Mouse (Mus musculus): Measurements from ENCODE around the gene Cd274.

DNA sequence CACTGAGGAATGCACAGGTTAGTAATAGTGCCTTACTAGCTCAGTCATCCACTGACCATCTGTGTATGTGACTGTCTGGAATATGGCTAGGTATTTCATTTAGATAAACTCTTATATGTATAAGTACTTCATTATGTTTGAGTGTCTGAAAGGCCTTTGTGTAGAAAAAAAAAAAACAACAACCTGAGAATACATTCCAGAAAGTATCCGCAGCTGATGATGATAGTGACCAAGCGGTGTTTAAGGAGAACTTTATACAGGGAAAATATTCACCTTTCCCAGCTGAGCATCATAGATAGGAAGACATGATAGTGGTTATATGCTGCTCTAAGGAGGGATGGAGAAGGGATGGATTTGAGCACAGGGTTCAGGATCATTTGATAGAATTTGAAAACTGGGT lies 786 bp downstream of the Cd274 start:
- TF ChIP-seq CTCF (IDR thresholded peaks at IDR 0.05; ENCODE audit: insufficient read depth, low read length) (no peak), POLR2A (IDR thresholded peaks at IDR 0.05; ENCODE audit: borderline replicate concordance, extremely low read depth, low read depth, low read length) (no peak)

Data from lung, adult 2 months (tissue).